Mouse (Mus musculus) embryo, embryonic 10.5 days (tissue): ENCODE data around the gene Cldn10.

Source experiments
- DNase-seq: peaks from one replicate; pipeline ENCODE4 v3.0.0-alpha.2; 2015; ENCODE audit warnings: low spot score

The Cldn10 gene

GRCm38 (mm10) chr14:118827283-118827904 lies 39.7 kb downstream of the Cldn10 start:
- DNase-seq = peak; percentile 71

GRCm38 (mm10) chr14:118829331-118830095 lies 41.8 kb downstream of the Cldn10 start:
- no peak for DNase-seq

GRCm38 (mm10) chr14:118831597-118831996 lies 43.9 kb downstream of the Cldn10 start:
- DNase-seq = no peak

DNA sequence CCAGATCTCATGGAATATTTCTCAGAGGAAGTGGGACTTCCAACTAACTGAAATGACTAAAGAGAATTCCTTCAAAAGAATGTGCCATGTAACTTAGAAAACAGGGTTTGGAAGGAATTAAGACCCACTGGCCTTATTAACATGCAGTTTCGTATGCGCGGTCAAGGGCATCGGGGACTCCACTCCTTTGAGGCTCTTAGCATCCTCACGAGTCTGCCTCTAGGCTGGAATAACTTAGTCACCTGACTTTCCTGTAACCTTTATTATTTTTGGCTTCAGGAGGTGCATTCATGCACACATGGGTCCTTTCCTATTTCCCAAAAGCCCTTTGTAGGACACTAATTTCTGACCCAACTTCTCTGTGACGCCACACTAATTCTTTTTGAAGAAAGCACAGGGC lies 45.5 kb downstream of the Cldn10 start:
- no peak for DNase-seq

DNA sequence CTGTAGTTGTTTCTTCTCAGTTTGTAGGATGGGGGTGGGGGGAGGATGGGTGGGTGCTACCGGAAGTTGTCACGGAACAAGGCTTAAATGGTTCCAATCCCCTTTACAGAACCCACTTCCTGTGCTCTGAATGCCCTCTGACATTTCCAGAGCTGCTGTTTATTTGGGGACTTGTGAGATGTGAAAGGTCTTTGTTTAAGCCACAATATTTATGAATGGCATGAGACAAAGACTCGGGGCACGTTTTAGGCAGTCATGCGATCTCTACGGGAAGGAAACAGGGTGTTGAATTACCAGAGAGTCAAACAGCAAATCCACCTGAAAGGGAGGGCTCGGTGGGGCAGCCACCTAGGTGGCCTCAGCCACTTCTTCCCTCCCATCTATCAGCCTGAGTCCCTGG lies 46.6 kb downstream of the Cldn10 start:
- DNase-seq = peak; percentile 45

DNA sequence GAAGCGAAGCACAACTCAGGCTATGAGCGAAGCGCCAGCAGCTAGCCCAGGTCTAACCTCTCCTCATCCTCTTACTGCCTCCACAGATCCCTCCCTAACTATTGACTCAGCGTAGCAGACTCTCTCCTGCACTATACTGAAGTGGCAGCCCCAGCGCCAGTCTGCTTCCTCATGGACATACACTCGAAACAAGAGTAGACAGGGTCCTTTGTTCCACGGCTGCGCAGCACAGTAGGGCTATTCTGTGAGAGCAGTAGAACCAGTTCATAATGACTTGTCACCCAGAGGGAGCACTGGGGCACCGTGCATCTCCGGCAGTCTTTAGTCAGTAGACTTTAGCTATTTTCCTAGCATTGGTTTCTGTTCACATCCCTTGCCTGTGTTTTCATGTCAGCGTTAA lies 48.4 kb downstream of the Cldn10 start:
- no peak for DNase-seq

GRCm38 (mm10) chr14:118836754-118837153 lies 49.0 kb downstream of the Cldn10 start:
- DNase-seq = no peak

DNA sequence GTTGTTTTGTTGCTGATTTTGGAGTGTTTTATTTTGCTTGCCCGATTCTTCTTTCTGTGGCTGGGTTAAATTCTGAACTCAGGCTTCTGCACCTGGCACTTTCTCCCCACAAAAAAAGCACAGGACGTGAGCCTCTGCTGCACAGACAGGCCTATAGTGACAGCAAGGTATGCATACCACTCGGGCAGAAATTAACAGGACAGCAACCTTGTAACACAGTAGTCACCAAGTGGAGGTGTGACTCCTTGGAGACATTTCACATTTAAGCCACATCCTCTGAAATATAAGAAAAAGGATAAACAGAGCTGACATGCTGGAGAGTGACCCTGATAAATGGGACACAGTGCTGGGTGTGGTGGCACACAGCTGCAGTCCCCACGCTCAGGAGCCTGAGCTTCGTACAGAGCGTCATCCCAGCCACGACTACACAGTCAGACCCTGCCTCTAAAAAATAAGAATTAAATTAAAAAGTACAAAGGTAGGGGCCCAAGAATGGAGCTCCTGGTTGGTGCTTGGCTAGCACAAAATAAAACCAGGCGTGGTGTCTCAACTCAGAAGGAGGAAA lies 50.9 kb downstream of the Cldn10 start:
- no peak for DNase-seq

- DNase-seq = no peak
Measured at GRCm38 (mm10) chr14:118839416-118839815, 51.7 kb downstream of the Cldn10 start.

DNA sequence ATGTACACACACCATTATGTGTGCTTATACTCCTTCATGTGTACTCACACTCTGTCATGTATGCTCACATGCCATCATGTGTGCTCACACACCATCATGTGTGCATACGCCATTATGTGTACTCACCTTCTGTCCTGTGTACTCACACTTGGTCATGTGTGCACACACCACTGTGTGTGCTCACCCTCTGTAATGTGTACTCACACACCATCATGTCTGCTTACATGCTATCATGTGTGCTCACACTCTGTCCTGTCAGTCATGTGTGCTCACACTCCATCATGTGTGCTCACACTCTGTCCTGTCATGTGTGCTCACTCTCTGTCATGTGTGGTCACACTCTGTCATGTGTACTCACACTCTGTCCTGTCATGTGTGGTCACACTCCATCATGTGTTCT lies 52.3 kb downstream of the Cldn10 start:
- no peak for DNase-seq

DNA sequence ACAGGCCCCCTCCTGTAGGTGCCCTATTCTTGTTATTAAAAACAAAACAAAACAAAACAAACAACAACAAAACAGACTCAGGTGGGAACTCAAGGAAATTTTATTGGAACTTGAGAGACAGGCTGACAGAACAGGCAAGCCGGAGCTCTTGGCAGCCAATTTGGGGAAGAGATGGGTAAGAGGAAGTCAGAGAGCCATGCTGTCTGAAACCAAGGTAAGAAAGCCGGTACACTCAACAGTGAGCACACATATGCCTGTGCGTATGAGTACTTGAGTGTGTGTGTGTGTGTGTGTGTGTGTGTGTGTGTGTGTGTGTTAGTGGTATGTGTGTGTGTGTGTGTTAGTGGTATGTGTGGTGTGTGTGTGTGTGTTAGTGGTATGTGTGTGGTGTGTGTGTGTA lies 54.6 kb downstream of the Cldn10 start:
- DNase-seq = no peak

- no peak for DNase-seq
Measured at GRCm38 (mm10) chr14:118846834-118847233, 59.1 kb downstream of the Cldn10 start.

- no peak for DNase-seq
Measured at GRCm38 (mm10) chr14:118848171-118848570, 60.5 kb downstream of the Cldn10 start.

DNA sequence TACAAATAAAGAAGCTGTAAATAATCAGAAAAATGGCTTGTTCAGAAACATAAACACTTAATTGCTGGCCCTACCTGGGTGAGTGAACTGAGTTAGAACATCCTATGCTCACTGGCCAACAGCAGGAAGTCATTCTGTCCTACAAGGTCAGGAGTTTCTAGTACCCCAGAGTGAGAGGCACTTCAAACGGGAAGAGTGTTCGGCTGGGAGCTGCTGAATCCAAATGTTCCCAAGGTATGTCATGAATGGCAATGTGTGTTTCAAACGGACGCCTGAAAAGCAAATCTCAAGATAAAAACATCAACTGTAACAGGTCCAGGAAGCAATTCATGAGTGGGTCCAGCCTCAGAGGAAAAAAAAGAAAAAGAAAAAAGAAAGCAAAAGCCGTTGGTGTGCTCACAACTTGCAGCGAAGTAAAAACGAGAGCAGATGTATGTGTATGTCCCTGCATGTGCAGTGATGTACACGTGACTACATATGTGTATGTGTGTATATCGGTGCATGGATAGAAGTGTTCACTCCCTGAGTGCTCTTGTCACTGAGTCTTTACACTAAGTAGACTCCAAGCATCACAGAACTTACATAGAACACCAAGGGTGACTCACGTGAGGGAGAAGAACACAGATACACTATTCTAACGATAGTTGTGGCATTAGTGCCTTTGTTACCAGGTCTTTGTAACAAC lies 62.4 kb downstream of the Cldn10 start:
- no peak for DNase-seq

DNA sequence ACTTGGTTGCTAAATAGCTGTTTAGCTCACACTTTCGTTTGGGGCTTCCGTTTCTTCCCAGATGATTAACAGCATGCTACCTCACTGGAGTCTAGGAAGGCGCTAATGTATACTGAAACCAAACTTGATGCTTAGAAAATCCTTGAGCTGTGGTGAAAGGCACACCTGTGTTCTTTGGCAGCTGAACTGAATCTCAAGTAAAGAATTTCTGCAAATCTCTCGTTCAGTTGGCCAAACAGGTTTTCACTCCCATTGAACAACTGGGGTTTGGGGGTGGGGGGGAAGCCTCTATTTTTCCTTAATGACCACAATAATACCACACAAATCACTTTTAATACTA lies 63.0 kb downstream of the Cldn10 start:
- DNase-seq = no peak

GRCm38 (mm10) chr14:118851496-118852107 lies 63.9 kb downstream of the Cldn10 start:
- no peak for DNase-seq

- peak; percentile 82 for DNase-seq
Measured at GRCm38 (mm10) chr14:118854371-118855114, 66.8 kb downstream of the Cldn10 start.

GRCm38 (mm10) chr14:118855141-118855800 lies 67.6 kb downstream of the Cldn10 start:
- peak; percentile 57 for DNase-seq

- DNase-seq = no peak
Measured at GRCm38 (mm10) chr14:118856563-118856962, 68.9 kb downstream of the Cldn10 start.

GRCm38 (mm10) chr14:118858318-118858717 lies 70.6 kb downstream of the Cldn10 start:
- DNase-seq = peak; percentile 23

GRCm38 (mm10) chr14:118862253-118862652 lies 74.5 kb downstream of the Cldn10 start:
- no peak for DNase-seq
